Comparison of ENCODE assay signal across 10 mouse cellular contexts in the genomic region with DNA sequence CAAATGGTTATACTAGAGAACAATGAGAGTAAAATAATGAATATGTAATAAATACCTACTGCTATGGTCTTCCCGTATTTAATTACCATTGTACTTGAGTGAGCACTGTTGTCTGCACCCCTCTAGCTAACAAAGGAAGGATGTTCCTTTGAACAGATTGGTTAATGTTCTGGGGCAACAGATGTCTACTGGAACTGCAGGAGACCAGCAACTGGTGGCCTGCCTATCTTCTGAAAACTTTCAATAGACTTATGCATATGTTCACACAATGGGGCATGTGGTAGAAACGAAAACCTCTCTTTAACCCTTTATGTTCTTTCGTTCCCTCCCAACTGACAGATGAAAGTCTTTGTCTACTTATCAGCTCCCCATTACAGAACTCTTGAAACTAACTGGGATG. TPM values are rescaled to one million over a fixed set of nuclear protein-coding genes. Genes with fewer than 3 reads are reported as not detected.
A peak's percentile ranks its signal among the peaks of the same experiment; 100 is the strongest.
DNase-seq lines count a peak whose midpoint lies in the region; ATAC-seq lines count a peak whose summit lies in the region.
"Had no signal": no experiment of that assay in that cellular context is flagged by ENCODE, and none has a peak within 500 bp of the region (broad histone marks: within the 10 kb centered on the region; RNA-seq: fewer than 3 reads in every experiment).

No protein-coding gene starts in this region.

- H3K4me1 ChIP-seq in embryonic facial prominence, embryonic 12.5 days, result peaks cover 11% of the 10 kb centered on the region
- peaks cover 57% of the 10 kb centered on the region for H3K4me1 ChIP-seq in hindbrain, embryonic 14.5 days (replicated peaks; ENCODE audit: control insufficient read depth, insufficient read depth, low read length)
- peaks cover 40% of the 10 kb centered on the region for H3K4me1 ChIP-seq in midbrain, embryonic 16.5 days (ENCODE audit: control insufficient read depth, insufficient read depth, low read length)
- H3K4me1 ChIP-seq in intestine, embryonic 16.5 days (ENCODE audit: control insufficient read depth, insufficient read depth, low read length), result peaks cover 6% of the 10 kb centered on the region; the same call in 1 of the 2 replicates

- no peak for ATAC-seq in embryonic facial prominence, embryonic 12.5 days (ENCODE audit: insufficient number of reproducible peaks, insufficient read depth, low FRiP score, low TSS enrichment)
- ATAC-seq in hindbrain, embryonic 14.5 days (ENCODE audit: low FRiP score), result no peak
- no peak for ATAC-seq in midbrain, embryonic 16.5 days
- no peak for ATAC-seq in intestine, embryonic 16.5 days
- ATAC-seq: activated CD4-positive, CD25-positive, alpha-beta regulatory T cell, adult 4 months had no signal

- WGBS in embryonic facial prominence, embryonic 12.5 days, result 66% methylated on average over 3 of the region's 3 CpGs
- WGBS in hindbrain, embryonic 14.5 days, result 16% methylated on average over 3 of the region's 3 CpGs
- WGBS in midbrain, embryonic 16.5 days, result 5% methylated on average over 3 of the region's 3 CpGs
- 75% methylated on average over 3 of the region's 3 CpGs for WGBS in intestine, embryonic 16.5 days

- no peaks in the 10 kb centered on the region for H3K9me3 ChIP-seq in embryonic facial prominence, embryonic 12.5 days
- H3K9me3 ChIP-seq in hindbrain, embryonic 14.5 days (ENCODE audit: control insufficient read depth, low read length), result no peaks in the 10 kb centered on the region
- no peaks in the 10 kb centered on the region for H3K9me3 ChIP-seq in midbrain, embryonic 16.5 days (replicated peaks; ENCODE audit: control insufficient read depth, low read length, poor library complexity, severe bottlenecking)
- no peaks in the 10 kb centered on the region for H3K9me3 ChIP-seq in intestine, embryonic 16.5 days (ENCODE audit: control insufficient read depth, low read length)

- H3K36me3 ChIP-seq in embryonic facial prominence, embryonic 12.5 days, result no peaks in the 10 kb centered on the region
- H3K36me3 ChIP-seq in hindbrain, embryonic 14.5 days (replicated peaks; ENCODE audit: control insufficient read depth, insufficient read depth), result 0 out of 2 replicates have a peak, but pooled peaks cover 4% of the 10 kb centered on the region
- no peaks in the 10 kb centered on the region for H3K36me3 ChIP-seq in midbrain, embryonic 16.5 days (ENCODE audit: control insufficient read depth, insufficient read depth, low read length)
- no peaks in the 10 kb centered on the region for H3K36me3 ChIP-seq in intestine, embryonic 16.5 days (ENCODE audit: control insufficient read depth, insufficient read depth, low read length)

- no peak overlapping the region for H3K9ac ChIP-seq in embryonic facial prominence, embryonic 12.5 days
- peak overlapping the region; percentile 53 for H3K9ac ChIP-seq in hindbrain, embryonic 14.5 days
- peak overlapping the region; percentile 30; the same call in 1 of the 2 replicates for H3K9ac ChIP-seq in midbrain, embryonic 16.5 days (ENCODE audit: low read depth, low read length)
- H3K9ac ChIP-seq in intestine, embryonic 16.5 days (ENCODE audit: low read depth, low read length), result no peak overlapping the region

- DNase-seq in embryo, embryonic 10.5 days (ENCODE audit: low spot score), result peak; percentile 54
- peak; percentile 36 for DNase-seq in hindbrain, embryonic 14.5 days (ENCODE audit: low spot score)
- no peak for DNase-seq in adrenal gland, postnatal 14 days
- no peak for DNase-seq in gastrocnemius, postnatal 10 days
- DNase-seq: kidney, postnatal 14 days; left cerebral cortex, postnatal 4 days had no signal

- H3K27me3 ChIP-seq in embryonic facial prominence, embryonic 12.5 days, result no peaks in the 10 kb centered on the region
- H3K27me3 ChIP-seq in hindbrain, embryonic 14.5 days (ENCODE audit: control insufficient read depth, insufficient read depth, low read length), result no peaks in the 10 kb centered on the region
- no peaks in the 10 kb centered on the region for H3K27me3 ChIP-seq in midbrain, embryonic 16.5 days (ENCODE audit: control insufficient read depth, insufficient read depth, low read depth, low read length)
- H3K27me3 ChIP-seq in intestine, embryonic 16.5 days (replicated peaks; ENCODE audit: control insufficient read depth, insufficient read depth, low read length), result no peaks in the 10 kb centered on the region

- no peak overlapping the region for H3K27ac ChIP-seq in embryonic facial prominence, embryonic 12.5 days
- peak overlapping the region; percentile 74 for H3K27ac ChIP-seq in hindbrain, embryonic 14.5 days
- H3K27ac ChIP-seq in midbrain, embryonic 16.5 days (ENCODE audit: low read length), result peak overlapping the region; percentile 71
- H3K27ac ChIP-seq in intestine, embryonic 16.5 days (ENCODE audit: low read length), result no peak overlapping the region

- H3K4me3 ChIP-seq in embryonic facial prominence, embryonic 12.5 days, result peak overlapping the region; percentile 7; the same call in 1 of the 2 replicates
- H3K4me3 ChIP-seq in hindbrain, embryonic 14.5 days (replicated peaks; ENCODE audit: low read length), result peak overlapping the region; percentile 34
- H3K4me3 ChIP-seq in midbrain, embryonic 16.5 days (ENCODE audit: low read depth, low read length), result peak overlapping the region; percentile 31
- no peak overlapping the region for H3K4me3 ChIP-seq in intestine, embryonic 16.5 days (ENCODE audit: low read length)

- no peak overlapping the region for H3K4me2 ChIP-seq in embryonic facial prominence, embryonic 12.5 days (replicated peaks)
- H3K4me2 ChIP-seq in hindbrain, embryonic 14.5 days (replicated peaks), result peak overlapping the region; percentile 48
- peak overlapping the region; percentile 55 for H3K4me2 ChIP-seq in midbrain, embryonic 16.5 days (ENCODE audit: low read length)
- no peak overlapping the region for H3K4me2 ChIP-seq in intestine, embryonic 16.5 days (ENCODE audit: low read depth, low read length)

RNA-seq across cellular contexts. Expression of a gene that starts 20.1 kb away (rescaled TPM):
- polyA plus RNA-seq in embryonic facial prominence, embryonic 12.5 days (2016; fragmentation: Nextera tagmentation; extraction: Ambion mirVana), result 3.8 and 3.9 TPM in 2 replicates
- 7.1 and 7.2 TPM in 2 replicates for polyA plus RNA-seq in hindbrain, embryonic 14.5 days (2014; fragmentation: Nextera tagmentation; extraction: Ambion mirVana)
- polyA plus RNA-seq in midbrain, embryonic 16.5 days (2015; fragmentation: Nextera tagmentation; extraction: Ambion mirVana), result 3.9 and 5.6 TPM in 2 replicates
- 17.2 and 21.5 TPM in 2 replicates for total RNA-seq in adrenal gland, postnatal 14 days (2021)
- 1.0 and 1.2 TPM in 2 replicates for polyA plus RNA-seq in intestine, embryonic 16.5 days (2015; fragmentation: Nextera tagmentation; extraction: Ambion mirVana)
- 1 to 10 TPM; 7.2 to 8.6 TPM for total RNA-seq in gastrocnemius, postnatal 10 days (2021)

Comparison
In these comparisons a context has a peak if more than half of its experiments do, and no peak if none do; other contexts are left out.
1. DNase-seq: peak in embryo, embryonic 10.5 days (single experiment) and hindbrain, embryonic 14.5 days (single experiment); none in adrenal gland, postnatal 14 days (single experiment) and gastrocnemius, postnatal 10 days (single experiment).
2. H3K27ac ChIP-seq: peak in hindbrain, embryonic 14.5 days (single experiment) and midbrain, embryonic 16.5 days (single experiment); none in embryonic facial prominence, embryonic 12.5 days (single experiment) and intestine, embryonic 16.5 days (single experiment).
3. H3K4me2 ChIP-seq: peak in hindbrain, embryonic 14.5 days (single experiment) and midbrain, embryonic 16.5 days (single experiment); none in embryonic facial prominence, embryonic 12.5 days (single experiment) and intestine, embryonic 16.5 days (single experiment).
4. H3K9ac ChIP-seq: peak in hindbrain, embryonic 14.5 days (single experiment) and midbrain, embryonic 16.5 days (single experiment); none in embryonic facial prominence, embryonic 12.5 days (single experiment) and intestine, embryonic 16.5 days (single experiment).